Mouse (Mus musculus) ovary, postnatal 10 days (tissue): Measurements from ENCODE around the gene Gm10073.

Source experiments
- DNase-seq: peaks from one replicate; pipeline ENCODE4 v3.0.0; 2022; ENCODE audit warnings: low spot score

Gene Gm10073

DNA sequence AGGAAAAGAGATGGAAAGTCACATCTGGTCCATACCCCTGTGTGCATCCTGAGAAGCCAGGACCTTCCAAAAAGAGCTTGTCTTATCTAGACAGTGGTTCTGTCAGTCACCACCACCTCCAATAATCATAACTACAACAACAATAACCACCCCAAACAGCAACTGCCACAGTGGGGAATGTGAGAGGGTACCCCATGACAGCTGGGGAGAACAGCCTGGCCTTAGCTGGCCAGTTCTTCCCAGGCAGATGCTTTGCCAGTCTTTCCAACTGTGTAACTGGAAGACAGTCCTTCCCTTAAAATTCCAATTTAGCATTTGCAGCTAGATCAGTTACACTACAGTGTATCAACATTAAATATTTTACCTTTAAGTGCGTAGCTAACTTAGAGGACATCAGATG is 22.4 kb downstream of the Gm10073 start:
- DNase-seq, result no peak

- no peak for DNase-seq
Measured at GRCm38 (mm10) chr8:106548366-106548936, 24.8 kb downstream of the Gm10073 start.

DNA sequence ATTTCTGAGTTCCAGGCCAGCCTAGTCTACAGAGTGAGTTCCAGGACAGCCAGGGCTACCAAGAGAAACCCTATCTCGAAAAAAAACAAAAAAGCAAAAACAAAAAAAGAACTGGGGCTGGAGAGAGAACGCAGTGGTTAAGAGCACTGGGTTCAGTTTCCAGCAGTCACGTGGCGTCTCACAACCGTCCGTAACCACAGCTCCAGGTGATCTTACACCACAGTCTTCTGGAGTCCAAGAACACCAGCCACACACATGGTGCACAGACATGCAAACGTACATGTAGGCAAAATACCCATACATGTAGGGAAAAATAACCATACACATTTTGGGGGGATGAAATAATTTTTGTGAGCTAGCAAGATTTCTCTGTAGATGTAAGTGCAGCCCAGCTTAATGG is 26.5 kb downstream of the Gm10073 start:
- no peak for DNase-seq

DNA sequence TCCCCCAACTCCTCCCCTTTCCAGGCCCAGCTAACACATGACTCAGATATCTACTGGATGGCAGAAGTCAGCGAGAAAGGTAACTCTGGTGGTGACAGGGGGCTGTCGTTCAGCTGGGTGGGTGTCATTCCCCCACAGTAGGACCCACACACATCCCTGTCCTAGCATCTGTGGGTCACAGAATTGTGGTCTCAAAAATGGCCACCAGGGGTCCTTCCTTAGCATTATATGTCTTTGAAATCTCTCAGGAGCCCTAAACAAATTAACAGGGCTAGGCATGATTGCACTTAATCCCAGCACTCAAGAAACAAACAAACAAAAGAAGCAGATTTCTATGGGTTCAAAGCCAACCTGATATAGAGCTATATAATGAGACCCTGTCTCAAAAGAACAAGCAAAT is 28.1 kb downstream of the Gm10073 start:
- DNase-seq, result no peak

- DNase-seq, result no peak
Measured at GRCm38 (mm10) chr8:106543043-106543442, 30.2 kb downstream of the Gm10073 start.

DNA sequence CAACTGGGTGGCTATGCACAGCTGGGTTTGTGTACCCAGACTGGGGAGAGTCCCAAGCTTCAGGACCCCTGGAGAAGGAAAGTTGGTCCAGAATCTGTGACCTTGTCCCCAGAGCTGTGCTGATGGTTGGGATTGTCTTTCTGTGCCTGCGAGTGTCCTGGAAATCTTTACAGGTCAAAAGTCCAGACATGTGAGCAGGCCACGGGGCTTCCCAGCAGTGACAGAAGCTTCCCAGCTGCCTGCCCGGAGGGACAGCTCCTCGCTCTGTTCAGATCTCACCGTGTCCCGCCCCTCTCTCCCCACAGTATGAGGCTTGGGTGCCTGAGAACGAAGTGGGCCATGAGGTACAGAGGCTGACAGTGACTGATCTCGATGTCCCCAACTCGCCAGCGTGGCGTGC is 32.3 kb downstream of the Gm10073 start:
- DNase-seq, result no peak

DNA sequence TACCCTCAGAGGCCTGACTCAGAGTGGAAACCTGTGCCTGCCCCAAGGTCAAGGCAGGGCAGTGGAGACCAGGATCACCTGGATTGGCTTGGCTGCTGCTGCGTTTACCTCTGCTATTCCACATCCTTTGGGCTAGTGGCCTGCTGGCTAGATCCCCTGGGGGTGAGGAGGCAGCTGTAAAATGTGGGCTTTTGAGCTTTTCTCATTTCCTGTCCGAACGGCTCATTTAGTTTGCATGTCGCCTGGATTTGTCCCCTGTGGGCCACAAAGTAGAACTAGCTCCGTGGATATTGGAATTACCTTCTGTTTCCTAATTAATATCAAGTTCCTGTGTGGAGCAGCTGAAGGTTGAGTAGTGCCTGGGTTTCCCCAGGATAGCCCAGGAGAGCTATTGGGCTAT is 34.1 kb downstream of the Gm10073 start:
- DNase-seq, result no peak

- no peak for DNase-seq
Measured at GRCm38 (mm10) chr8:106535448-106535847, 37.8 kb downstream of the Gm10073 start.

DNA sequence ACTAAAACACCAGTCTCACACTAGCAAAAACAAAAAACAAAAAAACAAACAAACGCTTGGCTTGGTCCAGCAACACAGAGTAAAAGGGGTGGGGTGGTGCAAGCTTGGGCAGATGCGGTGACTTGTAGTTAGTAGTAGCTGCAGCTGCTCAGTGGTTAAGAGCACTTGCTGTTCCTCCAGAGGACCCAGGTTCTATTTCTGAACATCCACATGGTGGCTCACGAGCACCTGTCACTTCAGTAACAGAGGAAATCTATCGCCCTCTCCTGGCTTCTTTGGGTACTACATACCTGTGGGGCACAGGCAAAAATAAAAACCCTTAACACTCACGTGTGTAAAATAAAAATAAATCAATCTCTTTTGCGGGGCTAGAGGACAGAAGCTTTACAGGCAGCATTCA is 38.8 kb downstream of the Gm10073 start:
- DNase-seq, result peak; percentile 30

DNA sequence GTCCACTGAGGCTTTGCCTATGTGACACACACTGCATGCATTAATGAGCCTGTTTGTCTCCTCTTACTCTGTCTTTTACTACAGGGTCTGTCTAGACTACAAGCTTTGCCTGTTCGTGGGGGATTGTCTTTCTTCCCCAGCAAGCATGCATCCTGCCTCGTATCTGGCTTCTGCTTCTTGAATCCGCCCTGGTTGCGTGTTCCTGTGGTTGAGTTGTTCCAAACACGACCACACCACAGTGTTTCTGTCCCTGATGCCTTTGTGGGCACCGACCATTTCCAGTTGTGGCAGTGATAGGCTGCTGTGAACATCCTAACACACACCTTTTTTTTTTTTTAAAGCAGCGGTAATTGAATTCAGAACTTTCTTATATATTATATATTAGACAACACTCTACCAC is 39.6 kb downstream of the Gm10073 start:
- no peak for DNase-seq

GRCm38 (mm10) chr8:106530566-106530965 is 42.7 kb downstream of the Gm10073 start:
- no peak for DNase-seq

DNA sequence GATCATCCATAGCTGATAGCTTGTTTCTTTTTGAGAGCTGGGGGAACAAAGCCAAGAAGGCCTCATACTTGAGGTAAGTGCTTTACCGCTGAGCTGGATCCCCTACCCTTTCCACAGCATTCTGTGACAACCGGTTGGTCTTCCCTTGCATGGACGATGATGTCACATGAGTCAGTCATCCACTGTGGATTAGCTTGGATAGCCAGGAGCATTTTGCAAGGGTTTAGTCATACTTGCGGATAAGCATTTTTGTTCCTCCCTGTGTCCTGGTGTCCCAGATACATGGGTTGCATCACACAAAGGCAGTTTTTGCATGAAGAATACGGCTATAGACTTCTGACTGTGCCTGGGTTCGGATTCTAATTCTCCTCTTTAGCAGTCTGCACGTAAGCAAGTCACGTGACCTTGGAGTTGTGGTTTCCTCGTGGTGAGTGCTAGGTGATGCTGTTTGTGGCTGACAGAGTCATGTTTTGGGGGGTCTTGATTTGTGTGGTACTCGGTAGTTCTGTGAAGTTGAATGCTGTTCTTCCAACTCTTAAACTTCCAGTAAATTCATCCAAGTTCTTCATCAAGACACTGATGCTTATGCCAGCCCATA is 43.3 kb downstream of the Gm10073 start:
- no peak for DNase-seq

GRCm38 (mm10) chr8:106528596-106529249 is 44.5 kb downstream of the Gm10073 start:
- DNase-seq, result no peak

DNA sequence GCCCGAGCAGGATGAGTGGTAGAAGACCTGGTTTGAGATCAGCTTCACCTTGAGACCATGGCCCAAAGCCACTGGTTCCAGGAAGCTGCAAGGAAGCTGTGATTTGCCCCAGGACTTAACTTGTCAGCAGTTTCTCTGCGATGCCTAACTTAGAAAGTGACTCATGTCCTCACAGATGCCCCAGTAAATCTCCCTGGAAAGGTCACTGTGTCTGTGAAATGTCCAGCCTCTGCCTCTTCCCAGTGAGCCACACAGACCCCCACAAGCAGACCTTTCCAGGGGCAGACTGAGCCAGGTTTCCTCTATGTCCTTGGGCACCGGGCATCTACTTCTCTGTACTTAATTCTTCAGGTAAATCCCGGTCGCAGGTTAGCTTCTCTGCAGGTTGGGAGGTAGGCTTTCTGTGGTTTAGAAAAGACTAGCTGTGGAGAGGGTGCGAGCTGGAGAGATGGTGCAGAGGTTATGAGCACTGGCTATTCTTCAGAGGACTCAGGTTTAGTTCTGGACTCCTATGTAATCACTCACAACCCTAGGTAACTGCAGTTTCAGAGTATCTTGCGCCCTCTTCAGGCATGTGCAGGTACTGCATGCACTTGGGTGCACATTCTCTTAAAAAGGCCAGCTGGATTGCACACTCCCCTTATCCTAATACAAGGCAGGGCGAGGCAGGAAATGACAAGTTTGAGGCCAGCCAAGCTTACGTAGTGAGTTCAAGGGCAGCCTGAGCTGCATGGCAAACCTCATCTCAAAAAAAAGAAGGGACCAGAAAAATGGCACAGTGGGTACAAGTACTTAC is 45.8 kb downstream of the Gm10073 start:
- no peak for DNase-seq

DNA sequence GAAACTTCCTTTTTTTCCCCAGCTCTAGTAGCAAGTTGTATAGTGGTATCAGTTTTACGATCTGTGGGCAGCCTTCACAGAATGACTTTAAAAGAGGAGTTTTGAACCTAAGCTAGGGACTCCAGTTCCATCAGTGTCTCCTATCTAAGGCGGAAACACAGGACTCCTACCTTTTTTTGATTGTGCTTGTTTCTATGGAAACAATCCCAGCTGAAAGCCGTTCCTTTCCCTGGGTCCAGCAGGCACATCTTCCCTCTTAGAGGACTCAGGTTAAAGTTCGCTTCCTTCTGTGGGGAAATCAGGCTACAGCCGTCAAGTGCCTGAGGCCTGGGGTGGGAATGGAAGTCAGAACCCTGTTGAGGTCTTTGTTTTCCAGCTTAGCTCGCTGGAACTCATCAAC is 46.5 kb downstream of the Gm10073 start:
- no peak for DNase-seq
